Mouse (Mus musculus) bone marrow macrophage, adult 2 months (primary cell): ENCODE data around the gene Arl4a.

Experiments used
- CTCF ChIP-seq: IDR thresholded peaks from 2 replicates; pipeline ENCODE4 v1.5.1; 2012; ENCODE audit warnings: low read depth, mild to moderate bottlenecking, low read length, moderate library complexity
- POLR2A ChIP-seq: IDR thresholded peaks from 2 replicates; pipeline ENCODE4 v1.6.1; 2012; ENCODE audit warnings: mild to moderate bottlenecking, low read depth, low read length, borderline replicate concordance

- no peak for TF ChIP-seq CTCF
- TF ChIP-seq POLR2A, result no peak
Measured at GRCm38 (mm10) chr12:40016068-40016467, 21.8 kb downstream of the Arl4a start.
